Mouse (Mus musculus): ENCODE measurements around the gene Irf8.

DNA sequence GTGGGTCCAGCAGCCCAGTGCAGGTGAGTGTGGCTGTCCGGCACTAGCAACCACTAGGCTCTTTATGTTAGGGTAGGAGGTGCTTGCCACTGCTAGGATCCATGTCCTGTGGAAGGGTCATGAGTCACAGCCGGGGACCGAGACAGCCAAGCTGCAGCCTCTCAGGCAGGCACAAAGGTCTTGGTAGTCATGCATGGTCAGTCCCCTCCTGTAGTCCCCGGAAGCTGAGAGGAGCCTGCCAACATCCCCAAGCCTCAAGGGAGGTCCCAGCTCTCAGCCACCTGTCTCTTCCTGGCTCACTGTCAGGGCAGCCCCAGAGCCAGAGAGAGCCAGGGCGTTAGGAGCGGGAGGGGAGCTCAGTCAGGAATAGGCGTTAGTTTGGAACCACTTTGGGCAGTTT is 11.1 kb downstream of the Irf8 start:
- no peak for TF ChIP-seq TAL1 (IDR thresholded peaks at IDR 0.05; ENCODE audit: low read length)
- TF ChIP-seq GATA1 (IDR thresholded peaks at IDR 0.05; ENCODE audit: low read length): no peak
